In genomic region chr6:89347792-89348191, GRCm38 (mm10) we compare ENCODE assay signal across 18 mouse cellular contexts. TPM values are rescaled to one million over a fixed set of nuclear protein-coding genes. Genes with fewer than 3 reads are reported as not detected.
DNase-seq lines count a peak whose midpoint lies in the region; TF ChIP-seq lines count a peak whose summit lies in the region.
"Had no signal": no experiment of that assay in that cellular context is flagged by ENCODE, and none has a peak within 500 bp of the region (broad histone marks: within the 10 kb centered on the region; RNA-seq: fewer than 3 reads in every experiment).

No protein-coding gene starts in this region.

- TF ChIP-seq POLR2A in kidney, adult 2 months (IDR thresholded peaks at IDR 0.05; ENCODE audit: low read depth, low read length): no peak

- DNase-seq in cerebellum, adult 9-11 months: peak; percentile 42
- DNase-seq in cerebellum, adult 8-10 months: no peak
- peak; percentile 42 for DNase-seq in kidney, adult 2 months
- DNase-seq in kidney, adult 8-10 months: no peak
- peak; percentile 62 for DNase-seq in adipocyte (ENCODE audit: low spot score)
- DNase-seq in lung, postnatal 36 days: no peak
- DNase-seq in layer of hippocampus, adult 9-11 months: no peak
- DNase-seq: kidney, adult 11 months; liver, embryonic 13.5 days; lung, adult 2 months; lung, postnatal 14 days; midbrain, embryonic 14.5 days; thymus, postnatal 25 days had no signal

- TF ChIP-seq CTCF in kidney, adult 2 months (conservative IDR thresholded peaks at IDR 0.05; ENCODE audit: insufficient read depth, insufficient read length, low read depth, low read length): no peak
- no peak for TF ChIP-seq CTCF in C2C12 (IDR thresholded peaks at IDR 0.05; ENCODE audit: control insufficient read depth, insufficient read depth, insufficient read length)

- no peak overlapping the region for H3K4me3 ChIP-seq in kidney, adult 2 months (ENCODE audit: insufficient read depth, low read depth, low read length)
- H3K4me3 ChIP-seq in C2C12 (ENCODE audit: insufficient read depth, poor library complexity, severe bottlenecking): no peak overlapping the region
- H3K4me3 ChIP-seq: forebrain, embryonic 15.5 days; limb, embryonic 13.5 days; liver, embryonic 13.5 days; neural tube, embryonic 12.5 days had no signal

- H3K4me1 ChIP-seq in kidney, adult 2 months (ENCODE audit: control insufficient read depth, insufficient read depth, low read length): peaks cover 42% of the 10 kb centered on the region

- H3K79me3 ChIP-seq in C2C12 (ENCODE audit: low read depth): peaks cover 65% of the 10 kb centered on the region

- WGBS in kidney, adult 2 months: 40% methylated on average over 1 of the region's 1 CpGs

- no peak overlapping the region for H3K27ac ChIP-seq in kidney, adult 2 months (ENCODE audit: insufficient read depth, low read depth, low read length)
- H3K27ac ChIP-seq: forebrain, embryonic 15.5 days; kidney, postnatal 0 days; liver, embryonic 13.5 days; neural tube, embryonic 12.5 days had no signal

- H3K27me3 ChIP-seq in kidney, adult 2 months (replicated peaks; ENCODE audit: control insufficient read depth, insufficient read depth, low read length): no peaks in the 10 kb centered on the region
- no peaks in the 10 kb centered on the region for H3K27me3 ChIP-seq in C2C12 (ENCODE audit: control insufficient read depth, insufficient read depth, insufficient read length)
- H3K27me3 ChIP-seq: forebrain, embryonic 15.5 days; limb, embryonic 13.5 days; liver, embryonic 13.5 days; neural tube, embryonic 12.5 days had no signal

- H3K79me2 ChIP-seq in C2C12 (ENCODE audit: control insufficient read depth, insufficient read depth): peaks cover 93% of the 10 kb centered on the region

- no peak overlapping the region for H3ac ChIP-seq in C2C12 (ENCODE audit: control insufficient read depth, insufficient read length, low read depth)

- H3K36me3 ChIP-seq in kidney, adult 2 months (ENCODE audit: control insufficient read depth, insufficient read depth, low read length): no peaks in the 10 kb centered on the region
- peaks cover 52% of the 10 kb centered on the region for H3K36me3 ChIP-seq in C2C12 (ENCODE audit: control insufficient read depth, insufficient read depth)

TF ChIP-seq in C2C12, 6 proteins besides CTCF, POLR2A, EP300 and RAD21:
- TF ChIP-seq CEBPB (IDR thresholded peaks at IDR 0.05; ENCODE audit: low read depth) (no peak), FOSL1 (IDR thresholded peaks at IDR 0.05; ENCODE audit: insufficient read depth, low read length, poor library complexity, severe bottlenecking) (no peak), MYOG (IDR thresholded peaks at IDR 0.05; ENCODE audit: control insufficient read depth, extremely low read depth, insufficient read length) (no peak), USF1 (IDR thresholded peaks at IDR 0.05; ENCODE audit: low read depth) (peak; percentile 11), MAX (IDR thresholded peaks at IDR 0.05) (no peak), MYOD1 (IDR thresholded peaks at IDR 0.05; ENCODE audit: control insufficient read depth, insufficient read length, low read depth) (peak; percentile 98)

RNA-seq across cellular contexts. Expression of gene Plxna1, which starts 14.6 kb away (rescaled TPM):
- 33.1 and 33.2 TPM in 2 replicates for polyA plus RNA-seq in kidney, adult 2 months (2012; rRNA removed)
- polyA plus RNA-seq in C2C12 (2012; fragmentation: generic; extraction: Trizol): 40.9 TPM

Comparison
In these comparisons a context has a peak if more than half of its experiments do, and no peak if none do; other contexts are left out.
1. DNase-seq: peak in cerebellum, adult 9-11 months (single experiment), kidney, adult 2 months (single experiment) and adipocyte (single experiment); none in cerebellum, adult 8-10 months (single experiment), kidney, adult 8-10 months (0 of 2), lung, postnatal 36 days (single experiment) and layer of hippocampus, adult 9-11 months (single experiment).